Mouse (Mus musculus) megakaryocyte, embryonic 14.5 days (primary cell): Measurements from ENCODE around the gene Parp1. TPM values are rescaled to one million over a fixed set of nuclear protein-coding genes. Genes with fewer than 3 reads are reported as not detected.
A peak's percentile ranks its signal among the peaks of the same experiment; 100 is the strongest.
"Not testable (repeated sequence)": the region's sequence is repeated elsewhere in the genome, so short reads cannot be mapped to it uniquely, and the experiment has no call there.

Source experiments
- H3K27me3 ChIP-seq: replicated peaks from 2 replicates; pipeline ENCODE3; 2012; ENCODE audit warnings: inconsistent platforms
- H3K36me3 ChIP-seq: replicated peaks from 2 replicates; pipeline ENCODE3; 2012; ENCODE audit warnings: low read length, inconsistent platforms, mixed read lengths
- H3K4me1 ChIP-seq: 2 replicates; pipeline ENCODE4 v1.6.1; 2012; ENCODE audit warnings: inconsistent platforms
- H3K4me3 ChIP-seq: replicated peaks from 2 replicates; pipeline ENCODE3; 2012; ENCODE audit warnings: moderate library complexity, mild to moderate bottlenecking, inconsistent platforms
- H3K9me3 ChIP-seq: 2 replicates; pipeline ENCODE4 v1.6.1; 2012; ENCODE audit warnings: inconsistent platforms
- FLI1 ChIP-seq: IDR thresholded peaks from 2 replicates; pipeline ENCODE4 v1.6.1; 2012; ENCODE audit warnings: low read length, inconsistent platforms, mixed read lengths
- GATA1 ChIP-seq: IDR thresholded peaks from 3 replicates; pipeline ENCODE4 v1.6.1; 2012; ENCODE audit warnings: mixed read lengths, low read length, inconsistent platforms, borderline replicate concordance
- polyA plus RNA-seq: library from polyadenylated mRNA; stranded (reverse); fragments of >175 nt; gene quantifications from 2 replicates; pipeline ENCODE4 v1.2.3, GENCODE M21; 2012; ENCODE audit warnings: low replicate concordance; ENCODE audit not compliant: insufficient read depth

The Parp1 gene
- polyA plus RNA-seq, 1 experiment = 59.2 TPM

- peaks cover 12% of the 10 kb centered on the region for H3K27me3 ChIP-seq
- no peaks in the 10 kb centered on the region for H3K36me3 ChIP-seq
- TF ChIP-seq FLI1 = no peak
- no peak for TF ChIP-seq GATA1
Measured at GRCm38 (mm10) chr1:180622389-180622788, 53.7 kb downstream of the Parp1 start.

GRCm38 (mm10) chr1:180623911-180624310 is 55.2 kb downstream of the Parp1 start:
- no peak for TF ChIP-seq FLI1
- TF ChIP-seq GATA1 = no peak

More at GRCm38 (mm10) chr1:180622389-180622788, 53.7 kb downstream of the Parp1 start:
- H3K9me3 ChIP-seq = peaks cover 20% of the 10 kb centered on the region; the same call in 1 of the 2 replicates
- H3K4me1 ChIP-seq = no peaks in the 10 kb centered on the region; the same call in 1 of the 2 replicates
- H3K4me3 ChIP-seq = peak overlapping the region; percentile 47

GRCm38 (mm10) chr1:180626141-180626540 is 57.4 kb downstream of the Parp1 start:
- no peak overlapping the region for H3K4me3 ChIP-seq
- no peaks in the 10 kb centered on the region for H3K36me3 ChIP-seq
- H3K4me1 ChIP-seq = no peaks in the 10 kb centered on the region; the same call in 1 of the 2 replicates
- TF ChIP-seq FLI1 (no peak), GATA1 (no peak)
- H3K27me3 ChIP-seq = peaks cover 8% of the 10 kb centered on the region
- H3K9me3 ChIP-seq = peaks cover 26% of the 10 kb centered on the region

More at GRCm38 (mm10) chr1:180623911-180624310, 55.2 kb downstream of the Parp1 start:
- H3K27me3 ChIP-seq = peaks cover 9% of the 10 kb centered on the region
- no peaks in the 10 kb centered on the region; the same call in 1 of the 2 replicates for H3K4me1 ChIP-seq
- peaks cover 25% of the 10 kb centered on the region for H3K9me3 ChIP-seq
- no peaks in the 10 kb centered on the region for H3K36me3 ChIP-seq
- H3K4me3 ChIP-seq = no peak overlapping the region

GRCm38 (mm10) chr1:180637796-180638195 is 69.1 kb downstream of the Parp1 start:
- not testable (repeated sequence) for H3K9me3 ChIP-seq, H3K4me3 ChIP-seq, H3K36me3 ChIP-seq, H3K27me3 ChIP-seq
- peaks cover 26% of the 10 kb centered on the region for H3K4me1 ChIP-seq

- Histone ChIP-seq H3K4me3 (peak overlapping the region; percentile 98), H3K27me3 (no peaks in the 10 kb centered on the region), H3K36me3 (peaks cover 9% of the 10 kb centered on the region), H3K4me1 (peaks cover 34% of the 10 kb centered on the region), H3K9me3 (peaks cover 4% of the 10 kb centered on the region; the same call in 1 of the 2 replicates)
- TF ChIP-seq FLI1 (no peak), GATA1 (no peak)
Measured at GRCm38 (mm10) chr1:180639416-180640401, 71.0 kb downstream of the Parp1 start.

- Histone ChIP-seq H3K27me3 (no peaks in the 10 kb centered on the region), H3K4me3 (peak overlapping the region; percentile 98), H3K4me1 (peaks cover 34% of the 10 kb centered on the region), H3K9me3 (peaks cover 4% of the 10 kb centered on the region; the same call in 1 of the 2 replicates), H3K36me3 (peaks cover 9% of the 10 kb centered on the region)
- no peak for TF ChIP-seq FLI1
- no peak for TF ChIP-seq GATA1
Measured at GRCm38 (mm10) chr1:180640605-180641125, 71.9 kb downstream of the Parp1 start.

- Histone ChIP-seq H3K27me3 (no peaks in the 10 kb centered on the region), H3K4me3 (peak within 1 kb of the TSS; percentile 98)
Measured at GRCm38 (mm10) chr1:180641137-180641517, 72.4 kb downstream of the Parp1 start, which contains the start of gene Lin9. Gene Lin9 (plus strand): TSS chr1:180641150.

GRCm38 (mm10) chr1:180641518-180642227 is 72.9 kb downstream of the Parp1 start:
- Histone ChIP-seq H3K36me3 (peaks cover 12% of the 10 kb centered on the region), H3K27me3 (no peaks in the 10 kb centered on the region), H3K4me1 (peaks cover 38% of the 10 kb centered on the region), H3K4me3 (peak overlapping the region; percentile 98), H3K9me3 (peaks cover 4% of the 10 kb centered on the region; the same call in 1 of the 2 replicates)
- no peak for TF ChIP-seq FLI1
- no peak for TF ChIP-seq GATA1

More at GRCm38 (mm10) chr1:180641137-180641517, 72.4 kb downstream of the Parp1 start, which contains the start of gene Lin9:
- TF ChIP-seq FLI1 = no peak
- TF ChIP-seq GATA1 = no peak
- Histone ChIP-seq H3K36me3 (peaks cover 9% of the 10 kb centered on the region), H3K9me3 (peaks cover 4% of the 10 kb centered on the region; the same call in 1 of the 2 replicates), H3K4me1 (peaks cover 34% of the 10 kb centered on the region)

GRCm38 (mm10) chr1:180642228-180642564 is 73.5 kb downstream of the Parp1 start:
- TF ChIP-seq GATA1 = no peak
- Histone ChIP-seq H3K36me3 (peaks cover 12% of the 10 kb centered on the region), H3K4me1 (peaks cover 40% of the 10 kb centered on the region), H3K27me3 (no peaks in the 10 kb centered on the region), H3K9me3 (peaks cover 4% of the 10 kb centered on the region; the same call in 1 of the 2 replicates), H3K4me3 (peak overlapping the region; percentile 98)

Other genes with a start within 250 kb of the Parp1 start
- gene Itpkb, start 238.4 kb upstream of the Parp1 start, polyA plus RNA-seq = 36.8 and 40.6 TPM in 2 replicates
- gene Stum, start 85.4 kb upstream of the Parp1 start, polyA plus RNA-seq = not detected in 2 replicates
- gene Lin9, start 72.2 kb downstream of the Parp1 start, polyA plus RNA-seq = 0.49 TPM in 1 of 2 replicates, not detected in the other
- gene Mixl1, start 128.1 kb downstream of the Parp1 start, polyA plus RNA-seq = not detected in 2 replicates
- gene Acbd3, start 157.1 kb downstream of the Parp1 start, polyA plus RNA-seq = 1.4 and 3.6 TPM in 2 replicates
- 752 and 2,061 TPM in 2 replicates for gene H3f3a, start 245.0 kb downstream of the Parp1 start, polyA plus RNA-seq